18 mouse cellular contexts compared by ENCODE assay signal in the genomic region with DNA sequence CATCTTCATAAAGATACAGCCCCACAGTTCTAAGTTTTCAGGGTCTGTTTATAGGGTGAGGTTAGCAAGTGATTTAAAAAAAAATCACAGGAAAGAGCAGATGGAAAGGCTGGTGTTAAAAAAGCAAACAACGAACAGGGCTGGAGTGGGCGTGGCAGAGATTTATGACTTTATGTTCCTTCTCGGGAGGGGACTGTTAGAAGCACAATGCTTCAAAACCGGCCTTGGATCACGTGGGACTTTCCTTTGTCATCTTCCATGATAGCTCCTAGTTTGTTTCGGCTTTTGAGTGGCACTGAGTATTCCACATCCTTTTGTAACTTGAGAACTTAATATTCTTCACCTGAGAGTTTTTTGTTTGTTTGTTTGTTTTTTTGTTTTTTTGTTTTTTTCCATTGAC. TPM values are rescaled to one million over a fixed set of nuclear protein-coding genes. Genes with fewer than 3 reads are reported as not detected.
DNase-seq lines count a peak whose midpoint lies in the region; ATAC-seq and TF ChIP-seq lines count a peak whose summit lies in the region.
"Had no signal": no experiment of that assay in that cellular context is flagged by ENCODE, and none has a peak within 500 bp of the region (broad histone marks: within the 10 kb centered on the region; RNA-seq: fewer than 3 reads in every experiment).

No protein-coding gene starts in this region.

- no peak overlapping the region for H3K4me3 ChIP-seq in heart, embryonic 16.5 days (ENCODE audit: low read length)
- H3K4me3 ChIP-seq in heart, adult 2 months: no peak overlapping the region
- no peak overlapping the region for H3K4me3 ChIP-seq in lung, postnatal 0 days (ENCODE audit: low read depth, low read length)
- no peak overlapping the region for H3K4me3 ChIP-seq in liver, embryonic 15.5 days (replicated peaks)
- H3K4me3 ChIP-seq: forebrain, embryonic 15.5 days; hindbrain, embryonic 12.5 days; limb, embryonic 12.5 days had no signal

- no peaks in the 10 kb centered on the region for H3K9me3 ChIP-seq in heart, embryonic 16.5 days (replicated peaks; ENCODE audit: control insufficient read depth, low read length)
- no peaks in the 10 kb centered on the region for H3K9me3 ChIP-seq in lung, postnatal 0 days (ENCODE audit: low read length)
- no peaks in the 10 kb centered on the region for H3K9me3 ChIP-seq in liver, embryonic 15.5 days (replicated peaks)
- H3K9me3 ChIP-seq: forebrain, embryonic 15.5 days; hindbrain, embryonic 12.5 days; limb, embryonic 12.5 days had no signal

- H3K27me3 ChIP-seq in heart, embryonic 16.5 days (ENCODE audit: control insufficient read depth, insufficient read depth, low read length): no peaks in the 10 kb centered on the region
- no peaks in the 10 kb centered on the region for H3K27me3 ChIP-seq in heart, adult 2 months (ENCODE audit: control insufficient read depth, insufficient read depth, low read length)
- H3K27me3 ChIP-seq in lung, postnatal 0 days (replicated peaks; ENCODE audit: insufficient read depth, low read length): no peaks in the 10 kb centered on the region
- no peaks in the 10 kb centered on the region for H3K27me3 ChIP-seq in liver, embryonic 15.5 days
- H3K27me3 ChIP-seq: CH12.LX; forebrain, embryonic 15.5 days; hindbrain, embryonic 12.5 days; limb, embryonic 12.5 days had no signal

- no peaks in the 10 kb centered on the region for H3K36me3 ChIP-seq in heart, embryonic 16.5 days (ENCODE audit: control insufficient read depth, insufficient read depth)
- H3K36me3 ChIP-seq in heart, adult 2 months (ENCODE audit: control insufficient read depth, insufficient read depth, low read length): no peaks in the 10 kb centered on the region
- no peaks in the 10 kb centered on the region for H3K36me3 ChIP-seq in lung, postnatal 0 days (ENCODE audit: insufficient read depth, low read length)
- no peaks in the 10 kb centered on the region for H3K36me3 ChIP-seq in liver, embryonic 15.5 days (replicated peaks)
- H3K36me3 ChIP-seq: forebrain, embryonic 15.5 days; hindbrain, embryonic 12.5 days; limb, embryonic 12.5 days had no signal

- TF ChIP-seq POLR2A in heart, adult 2 months (IDR thresholded peaks at IDR 0.05; ENCODE audit: insufficient read depth, low read depth, low read length): no peak

- WGBS in heart, embryonic 16.5 days: 41% methylated on average over 6 of the region's 6 CpGs
- WGBS in heart, adult 2 months: 29% methylated on average over 6 of the region's 6 CpGs
- 30% methylated on average over 6 of the region's 6 CpGs for WGBS in lung, postnatal 0 days
- WGBS in liver, embryonic 15.5 days (ENCODE audit: insufficient replicate concordance): 30% methylated on average over 6 of the region's 6 CpGs

- peak overlapping the region; percentile 59; the same call in 1 of the 2 replicates for H3K4me2 ChIP-seq in heart, embryonic 16.5 days (ENCODE audit: low read depth, low read length)
- H3K4me2 ChIP-seq in lung, postnatal 0 days (replicated peaks; ENCODE audit: low read depth, low read length): 0 out of 2 replicates have a peak overlapping the region, but pooled peaks have one; percentile 6
- H3K4me2 ChIP-seq in liver, embryonic 15.5 days: peak overlapping the region; percentile 38; the same call in 1 of the 2 replicates
- H3K4me2 ChIP-seq: forebrain, embryonic 15.5 days; hindbrain, embryonic 12.5 days; limb, embryonic 12.5 days had no signal

- no peak for DNase-seq in heart, adult 2 months
- DNase-seq in lung, postnatal 0 days (ENCODE audit: low spot score): peak; percentile 62
- no peak for DNase-seq in lung, postnatal 25 days (ENCODE audit: low spot score)
- no peak for DNase-seq in layer of hippocampus, postnatal 36 days
- DNase-seq in gastrocnemius, adult 18-20 months (ENCODE audit: low spot score): no peak
- no peak for DNase-seq in cerebellum, postnatal 10 days
- DNase-seq: adrenal gland, adult 2 months; cerebellum, postnatal 36 days; gastrocnemius, postnatal 36 days; right cerebral cortex, postnatal 4 days had no signal

- no peak overlapping the region for H3K9ac ChIP-seq in heart, embryonic 16.5 days (ENCODE audit: low read length)
- H3K9ac ChIP-seq in heart, adult 2 months (ENCODE audit: low read depth, low read length): no peak overlapping the region
- H3K9ac ChIP-seq in lung, postnatal 0 days (replicated peaks; ENCODE audit: low read depth): no peak overlapping the region
- no peak overlapping the region for H3K9ac ChIP-seq in liver, embryonic 15.5 days
- H3K9ac ChIP-seq: forebrain, embryonic 15.5 days; hindbrain, embryonic 12.5 days; limb, embryonic 12.5 days had no signal

- TF ChIP-seq CTCF in heart, adult 2 months (IDR thresholded peaks at IDR 0.05): no peak
- TF ChIP-seq CTCF in lung, postnatal 0 days (IDR thresholded peaks at IDR 0.05): no peak

- H3K79me2 ChIP-seq in heart, adult 2 months (replicated peaks; ENCODE audit: control insufficient read depth, insufficient read depth, low read length): no peaks in the 10 kb centered on the region

- H3K27ac ChIP-seq in heart, embryonic 16.5 days (ENCODE audit: low read length): peak overlapping the region; percentile 82
- no peak overlapping the region for H3K27ac ChIP-seq in heart, adult 2 months
- H3K27ac ChIP-seq in lung, postnatal 0 days (ENCODE audit: low read length): no peak overlapping the region
- H3K27ac ChIP-seq in liver, embryonic 15.5 days (replicated peaks): no peak overlapping the region
- H3K27ac ChIP-seq: forebrain, embryonic 15.5 days; hindbrain, embryonic 12.5 days; limb, embryonic 12.5 days had no signal

- peaks cover 10% of the 10 kb centered on the region for H3K4me1 ChIP-seq in heart, embryonic 16.5 days (ENCODE audit: control insufficient read depth, insufficient read depth, low read length)
- peaks cover 1% of the 10 kb centered on the region; the same call in 1 of the 2 replicates for H3K4me1 ChIP-seq in heart, adult 2 months (ENCODE audit: control insufficient read depth, insufficient read depth, low read length)
- H3K4me1 ChIP-seq in lung, postnatal 0 days (ENCODE audit: insufficient read depth, low read depth, low read length): no peaks in the 10 kb centered on the region; the same call in 1 of the 2 replicates
- peaks cover 10% of the 10 kb centered on the region for H3K4me1 ChIP-seq in liver, embryonic 15.5 days (replicated peaks)
- H3K4me1 ChIP-seq: forebrain, embryonic 15.5 days; hindbrain, embryonic 12.5 days had no signal

- no peak for ATAC-seq in heart, embryonic 16.5 days (replicated peaks; ENCODE audit: extremely low read depth, insufficient read depth, low FRiP score)
- peak; percentile 49 for ATAC-seq in lung, postnatal 0 days
- no peak for ATAC-seq in liver, embryonic 15.5 days (ENCODE audit: insufficient read depth)
- ATAC-seq: forebrain, embryonic 15.5 days had no signal

- TF ChIP-seq EP300 in heart, adult 2 months (IDR thresholded peaks at IDR 0.05; ENCODE audit: insufficient read depth, low read depth, low read length): no peak
- TF ChIP-seq EP300 in lung, postnatal 0 days (IDR thresholded peaks at IDR 0.05): no peak

- intact Hi-C loops in heart, adult 2 months (cut with DNase I): no loop called here

RNA-seq across cellular contexts. Expression of a gene that starts 0.7 kb away (rescaled TPM):
- 16.6 and 18.0 TPM in 2 replicates for polyA plus RNA-seq in heart, embryonic 16.5 days (2015; fragmentation: Nextera tagmentation; extraction: Ambion mirVana)
- 1 to 10 TPM in 1 of 2 experiments, under 1 TPM in 1; 0.76 to 1.0 TPM for total RNA-seq in heart, adult 2 months (2021)
- 0.96 and 0.97 TPM in 2 replicates for polyA plus RNA-seq in heart, adult 2 months (2012; rRNA removed)
- polyA plus RNA-seq in lung, postnatal 0 days (2015; fragmentation: Nextera tagmentation; extraction: Ambion mirVana): 8.9 and 9.9 TPM in 2 replicates
- 3.9 and 4.2 TPM in 2 replicates for polyA plus RNA-seq in liver, embryonic 15.5 days (2015; fragmentation: Nextera tagmentation; extraction: Ambion mirVana)
- total RNA-seq in layer of hippocampus, postnatal 36 days (2021): under 1 TPM in 1 of 2 experiments, not detected in 1; 0.10 TPM
- total RNA-seq in gastrocnemius, adult 18-20 months (2021): under 1 TPM; 0.09 to 0.18 TPM
- total RNA-seq: CH12.LX; monocyte, adult 5-6 weeks had no signal

RNA-seq across cellular contexts. Expression of a gene that starts 41.3 kb away (rescaled TPM):
- polyA plus RNA-seq in heart, embryonic 16.5 days (2015; fragmentation: Nextera tagmentation; extraction: Ambion mirVana): 144 and 148 TPM in 2 replicates
- 100 to 1,000 TPM; 314 to 407 TPM for total RNA-seq in heart, adult 2 months (2021)
- 94.5 and 121 TPM in 2 replicates for polyA plus RNA-seq in heart, adult 2 months (2012; rRNA removed)
- 173 and 175 TPM in 2 replicates for polyA plus RNA-seq in lung, postnatal 0 days (2015; fragmentation: Nextera tagmentation; extraction: Ambion mirVana)
- polyA plus RNA-seq in liver, embryonic 15.5 days (2015; fragmentation: Nextera tagmentation; extraction: Ambion mirVana): 79.7 and 86.7 TPM in 2 replicates
- total RNA-seq in layer of hippocampus, postnatal 36 days (2021): 10 to 100 TPM; 61.6 to 63.1 TPM
- total RNA-seq in gastrocnemius, adult 18-20 months (2021): 100 to 1,000 TPM; 332 to 386 TPM

RNA-seq across cellular contexts. Expression of a gene that starts 57.8 kb away (rescaled TPM):
- polyA plus RNA-seq in heart, embryonic 16.5 days (2015; fragmentation: Nextera tagmentation; extraction: Ambion mirVana): 3.9 and 6.6 TPM in 2 replicates
- under 1 TPM in 1 of 2 experiments, not detected in 1; 0.16 TPM for total RNA-seq in heart, adult 2 months (2021)
- polyA plus RNA-seq in heart, adult 2 months (2012; rRNA removed): 0.29 and 0.85 TPM in 2 replicates
- 0.88 and 1.6 TPM in 2 replicates for polyA plus RNA-seq in lung, postnatal 0 days (2015; fragmentation: Nextera tagmentation; extraction: Ambion mirVana)
- polyA plus RNA-seq in liver, embryonic 15.5 days (2015; fragmentation: Nextera tagmentation; extraction: Ambion mirVana): not detected in 2 replicates
- total RNA-seq in layer of hippocampus, postnatal 36 days (2021): not detected
- total RNA-seq in gastrocnemius, adult 18-20 months (2021): not detected
- total RNA-seq: adrenal gland, adult 2 months; CH12.LX; gastrocnemius, postnatal 36 days; megakaryocyte-erythroid progenitor cell, adult 5-6 weeks; monocyte, adult 5-6 weeks had no signal
- polyA plus RNA-seq: adrenal gland, adult 2 months; forebrain, embryonic 15.5 days; limb, embryonic 12.5 days had no signal

Comparison
In these comparisons a context has a peak if more than half of its experiments do, and no peak if none do; other contexts are left out.
1. H3K4me2 ChIP-seq: peak in every context shown above with its lines; median percentile 59 in heart, embryonic 16.5 days; 38 in liver, embryonic 15.5 days; 6 in lung, postnatal 0 days.